Mouse (Mus musculus): ENCODE data around the gene Hnrnpul2. TPM values are rescaled to one million over a fixed set of nuclear protein-coding genes. Genes with fewer than 3 reads are reported as not detected.
A peak's percentile ranks its signal among the peaks of the same experiment; 100 is the strongest.

Gene Hnrnpul2
- total and polyA plus RNA-seq, 3 experiments, result 39.4 to 174 (median 106) TPM

GRCm38 (mm10) chr19:8859018-8859417 lies 39.2 kb downstream of the Hnrnpul2 start:
- Histone ChIP-seq H3K36me3 (ENCODE audit: control insufficient read depth in 1 of 2, insufficient read depth in 2 of 2, low read length in 2 of 2) (no peaks in the 10 kb centered on the region), H3K4me3 (ENCODE audit: control insufficient read depth in 1 of 2, insufficient read depth in 1 of 2, low read depth in 2 of 2, low read length in 2 of 2) (no peak overlapping the region), H3K4me1 (ENCODE audit: control insufficient read depth in 1 of 2, insufficient read depth in 2 of 2, low read length in 2 of 2) (no peaks in the 10 kb centered on the region), H3K9me3 (replicated peaks; ENCODE audit: insufficient read depth, low read length) (no peaks in the 10 kb centered on the region), H3K27ac (ENCODE audit: control insufficient read depth, low read depth, low read length) (no peak overlapping the region), H3K79me2 (ENCODE audit: control insufficient read depth, insufficient read depth, low read length, poor library complexity) (no peaks in the 10 kb centered on the region), H3K27me3 (ENCODE audit: control insufficient read depth in 1 of 2, insufficient read depth in 2 of 2, low read length in 2 of 2) (no peaks in the 10 kb centered on the region), H3K9ac (ENCODE audit: control insufficient read depth, low read depth, low read length, poor library complexity, severe bottlenecking) (no peak overlapping the region)
- peak; percentile 63 for DNase-seq (ENCODE audit: low read depth, low spot score)
- TF ChIP-seq MEF2A (IDR thresholded peaks at IDR 0.05; ENCODE audit: extremely low read depth, insufficient replicate concordance, low read depth, low read length, poor library complexity, severe bottlenecking) (no peak), ZNF384 (IDR thresholded peaks at IDR 0.05; ENCODE audit: low read depth, low read length) (no peak), KAT2A (conservative IDR thresholded peaks at IDR 0.05; ENCODE audit: low read depth, low read length) (no peak), POLR2AphosphoS5 (IDR thresholded peaks at IDR 0.05; ENCODE audit: borderline replicate concordance, low read depth, low read length) (no peak), SIN3A (IDR thresholded peaks at IDR 0.05; ENCODE audit: low read length) (0 out of 2 replicates have a peak, but pooled peaks have one; percentile 28), MAZ (IDR thresholded peaks at IDR 0.05; ENCODE audit: low read depth, low read length) (no peak), CTCF (IDR thresholded peaks at IDR 0.05 in 2 of 3, conservative IDR thresholded peaks at IDR 0.05 in 1 of 3; ENCODE audit: control insufficient read depth in 1 of 3, insufficient read depth in 1 of 3, low read depth in 2 of 3, low read length in 3 of 3, poor library complexity in 1 of 3, severe bottlenecking in 1 of 3) (peak; percentile 52 to 80 (median 55)), ELF1 (IDR thresholded peaks at IDR 0.05; ENCODE audit: low read depth, low read length) (no peak), MXI1 (IDR thresholded peaks at IDR 0.05; ENCODE audit: low read depth, low read length) (no peak), TBP (IDR thresholded peaks at IDR 0.05; ENCODE audit: low read depth, low read length) (peak; percentile 54; the same call in 1 of the 2 replicates), MYC (IDR thresholded peaks at IDR 0.05; ENCODE audit: low read depth, low read length) (no peak), ZMIZ1 (IDR thresholded peaks at IDR 0.05; ENCODE audit: low read depth, low read length) (no peak), ZC3H11A (IDR thresholded peaks at IDR 0.05; ENCODE audit: low read depth, low read length) (peak; percentile 82), TCF12 (IDR thresholded peaks at IDR 0.05; ENCODE audit: low read depth, low read length) (no peak), POLR2A (IDR thresholded peaks at IDR 0.05; ENCODE audit: control insufficient read depth in 1 of 2, insufficient read depth in 1 of 2, low read depth in 1 of 2, low read length in 2 of 2, poor library complexity in 1 of 2) (no peak), SMC3 (IDR thresholded peaks at IDR 0.05; ENCODE audit: low read depth, low read length) (peak; percentile 94), MYB (IDR thresholded peaks at IDR 0.05; ENCODE audit: low read depth, low read length) (no peak), MAFK (IDR thresholded peaks at IDR 0.05; ENCODE audit: borderline replicate concordance, low read depth, low read length) (no peak), USF2 (IDR thresholded peaks at IDR 0.05; ENCODE audit: borderline replicate concordance in 1 of 2, insufficient read depth in 1 of 2, low read depth in 1 of 2, low read length in 2 of 2) (no peak), CHD1 (IDR thresholded peaks at IDR 0.05; ENCODE audit: low read depth, low read length) (no peak), CHD2 (IDR thresholded peaks at IDR 0.05; ENCODE audit: low read length) (no peak), UBTF (IDR thresholded peaks at IDR 0.05; ENCODE audit: borderline replicate concordance, insufficient read depth, low read depth, low read length) (no peak), ETS1 (IDR thresholded peaks at IDR 0.05; ENCODE audit: low read depth, low read length) (no peak), GATA1 (IDR thresholded peaks at IDR 0.05; ENCODE audit: low read depth, low read length) (no peak), JUND (IDR thresholded peaks at IDR 0.05; ENCODE audit: low read depth, low read length) (no peak), MAX (IDR thresholded peaks at IDR 0.05; ENCODE audit: low read length) (no peak), GABPA (IDR thresholded peaks at IDR 0.05; ENCODE audit: low read depth, low read length) (no peak), HCFC1 (IDR thresholded peaks at IDR 0.05; ENCODE audit: low read depth, low read length) (no peak), RCOR1 (IDR thresholded peaks at IDR 0.05; ENCODE audit: low read depth, low read length) (no peak), POLR2AphosphoS2 (IDR thresholded peaks at IDR 0.05; ENCODE audit: low read length) (no peak), NELFE (IDR thresholded peaks at IDR 0.05; ENCODE audit: low read depth, low read length) (no peak), ZKSCAN1 (IDR thresholded peaks at IDR 0.05; ENCODE audit: low read depth, low read length) (no peak), RAD21 (IDR thresholded peaks at IDR 0.05; ENCODE audit: low read depth, low read length) (peak; percentile 76), NRF1 (IDR thresholded peaks at IDR 0.05; ENCODE audit: insufficient read depth, low read depth, low read length, poor library complexity, severe bottlenecking) (no peak), E2F4 (IDR thresholded peaks at IDR 0.05; ENCODE audit: borderline replicate concordance, low read depth, low read length) (no peak), EP300 (IDR thresholded peaks at IDR 0.05; ENCODE audit: low read depth in 1 of 2, low read length in 2 of 2) (no peak), BHLHE40 (IDR thresholded peaks at IDR 0.05; ENCODE audit: borderline replicate concordance, low read depth, low read length) (no peak), TAL1 (IDR thresholded peaks at IDR 0.05; ENCODE audit: low read length) (no peak), USF1 (IDR thresholded peaks at IDR 0.05; ENCODE audit: low read depth, low read length) (no peak)
